Mouse (Mus musculus): ENCODE data around the gene Sost. TPM values are rescaled to one million over a fixed set of nuclear protein-coding genes. Genes with fewer than 3 reads are reported as not detected.

Gene Sost
- polyA plus RNA-seq (2015; fragmentation: Nextera tagmentation; extraction: Ambion mirVana) = 1.6 and 1.8 TPM in 2 replicates

DNA sequence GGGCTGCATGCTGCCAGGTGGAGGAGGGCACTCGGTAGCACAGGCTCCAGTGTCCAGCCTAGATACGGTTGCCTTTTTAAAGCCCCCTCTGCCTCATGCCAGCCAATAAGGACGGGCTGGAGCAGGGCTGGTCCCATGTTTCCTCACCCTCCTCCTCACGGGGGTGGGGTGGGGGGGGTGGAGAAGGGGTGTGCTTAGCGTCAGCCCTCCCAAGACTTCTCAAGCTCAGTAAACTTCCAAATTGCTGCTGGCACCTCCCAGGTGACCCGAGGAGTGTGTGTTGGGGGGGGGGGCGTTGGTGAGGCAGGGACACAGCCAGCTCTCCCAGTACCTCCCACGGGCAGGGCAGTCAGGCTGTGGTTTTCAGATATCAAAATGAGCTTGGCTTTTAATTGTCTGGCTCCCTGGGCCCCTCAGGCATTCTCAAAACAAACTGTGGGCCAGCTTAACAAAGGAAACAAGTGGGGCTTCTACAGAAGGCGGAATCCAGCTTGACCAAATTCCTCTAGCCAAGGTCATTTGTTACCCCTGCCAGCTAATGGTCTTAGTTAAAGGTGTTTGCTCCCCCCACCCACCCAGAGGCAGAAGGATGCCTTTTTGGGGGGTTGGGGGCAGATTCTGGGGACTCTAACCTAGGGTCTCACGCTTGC, at the start of gene Sost:
TSS of gene Sost (minus strand) at position 51 of the 650 bp plus-strand sequence.
- DNase-seq (ENCODE audit: low spot score) = peak; percentile 52
- H3K4me2 ChIP-seq (ENCODE audit: low read length) = peak within 1 kb of the TSS; percentile 34
- ATAC-seq (replicated peaks; ENCODE audit: low FRiP score, low read depth) = no peak
- no peak within 1 kb of the TSS for H3K27ac ChIP-seq
- H3K9ac ChIP-seq (ENCODE audit: low read depth, low read length) = no peak within 1 kb of the TSS
- H3K36me3 ChIP-seq (ENCODE audit: insufficient read depth, low read length) = no peaks in the 10 kb centered on the region
- no peak for TF ChIP-seq CTCF (IDR thresholded peaks at IDR 0.05; ENCODE audit: low read depth)
- 29% methylated on average over 10 of the region's 10 CpGs for WGBS
- no peaks in the 10 kb centered on the region for H3K9me3 ChIP-seq (replicated peaks; ENCODE audit: low read length)
- H3K27me3 ChIP-seq (ENCODE audit: insufficient read depth, low read length) = peaks cover 14% of the 10 kb centered on the region
- no peak within 1 kb of the TSS for H3K4me3 ChIP-seq (replicated peaks; ENCODE audit: low read depth, low read length)
- H3K4me1 ChIP-seq (replicated peaks; ENCODE audit: insufficient read depth, low read length) = peaks cover 32% of the 10 kb centered on the region

DNA sequence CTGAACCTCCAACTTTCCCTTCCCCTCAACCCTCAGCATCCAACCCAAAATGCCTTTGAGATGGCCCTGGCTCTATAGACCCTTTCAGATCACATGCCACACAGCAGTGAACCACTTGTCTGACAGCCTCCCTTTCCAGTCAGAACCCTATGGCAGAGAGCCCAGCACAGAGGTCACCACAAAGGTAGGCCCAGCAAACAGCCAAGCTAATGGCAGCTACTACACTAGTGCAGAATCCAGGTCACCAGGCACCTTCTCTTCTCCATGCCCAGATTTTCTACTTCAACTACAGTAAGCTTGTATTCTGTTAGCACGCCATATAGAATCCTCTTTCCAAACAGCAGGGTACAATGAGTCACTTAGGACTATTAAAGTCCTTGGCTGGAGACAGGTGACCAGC, 49.3 kb upstream of the Sost start:
- 100% methylated on average over 1 of the region's 1 CpGs for WGBS
- DNase-seq (ENCODE audit: low spot score) (no peak), ATAC-seq (replicated peaks; ENCODE audit: low FRiP score, low read depth) (no peak)
- no peaks in the 10 kb centered on the region for H3K4me1 ChIP-seq (replicated peaks; ENCODE audit: insufficient read depth, low read length)
- no peaks in the 10 kb centered on the region for H3K27me3 ChIP-seq (ENCODE audit: insufficient read depth, low read length)
- no peak overlapping the region for H3K4me3 ChIP-seq (replicated peaks; ENCODE audit: low read depth, low read length)
- H3K9ac ChIP-seq (ENCODE audit: low read depth, low read length) = no peak overlapping the region
- no peaks in the 10 kb centered on the region for H3K36me3 ChIP-seq (ENCODE audit: insufficient read depth, low read length)
- H3K4me2 ChIP-seq (ENCODE audit: low read length) = no peak overlapping the region
- no peak overlapping the region for H3K27ac ChIP-seq
- no peak for TF ChIP-seq CTCF (IDR thresholded peaks at IDR 0.05; ENCODE audit: low read depth)
- no peaks in the 10 kb centered on the region for H3K9me3 ChIP-seq (replicated peaks; ENCODE audit: low read length)

DNA sequence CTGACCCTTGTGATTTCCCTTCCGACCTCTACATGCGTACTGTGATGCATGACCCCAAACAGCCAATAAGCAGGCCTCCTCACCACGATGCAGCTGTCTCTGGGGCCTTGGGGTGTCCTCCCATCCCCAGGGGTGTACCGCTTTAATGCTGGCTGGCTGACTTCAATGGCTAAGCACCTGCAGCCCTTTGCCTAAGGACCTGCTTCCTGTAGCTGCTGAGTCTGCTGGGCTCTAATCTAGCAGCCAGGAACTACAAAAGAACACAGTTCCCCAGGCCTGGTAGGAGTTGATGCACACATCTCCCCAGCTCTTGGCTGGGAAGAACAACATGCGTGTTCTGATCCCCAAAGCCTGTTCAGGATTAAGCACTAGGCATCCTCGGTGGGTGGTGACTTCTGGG, 48.7 kb upstream of the Sost start:
- no peaks in the 10 kb centered on the region for H3K9me3 ChIP-seq (replicated peaks; ENCODE audit: low read length)
- H3K27me3 ChIP-seq (ENCODE audit: insufficient read depth, low read length) = no peaks in the 10 kb centered on the region
- no peak for TF ChIP-seq CTCF (IDR thresholded peaks at IDR 0.05; ENCODE audit: low read depth)
- no peak overlapping the region for H3K4me2 ChIP-seq (ENCODE audit: low read length)
- no peaks in the 10 kb centered on the region for H3K36me3 ChIP-seq (ENCODE audit: insufficient read depth, low read length)
- no peak overlapping the region for H3K27ac ChIP-seq
- no peaks in the 10 kb centered on the region for H3K4me1 ChIP-seq (replicated peaks; ENCODE audit: insufficient read depth, low read length)
- no peak overlapping the region for H3K9ac ChIP-seq (ENCODE audit: low read depth, low read length)
- no peak for DNase-seq (ENCODE audit: low spot score)
- 63% methylated on average over 6 of the region's 6 CpGs for WGBS
- ATAC-seq (replicated peaks; ENCODE audit: low FRiP score, low read depth) = no peak
- H3K4me3 ChIP-seq (replicated peaks; ENCODE audit: low read depth, low read length) = no peak overlapping the region

DNA sequence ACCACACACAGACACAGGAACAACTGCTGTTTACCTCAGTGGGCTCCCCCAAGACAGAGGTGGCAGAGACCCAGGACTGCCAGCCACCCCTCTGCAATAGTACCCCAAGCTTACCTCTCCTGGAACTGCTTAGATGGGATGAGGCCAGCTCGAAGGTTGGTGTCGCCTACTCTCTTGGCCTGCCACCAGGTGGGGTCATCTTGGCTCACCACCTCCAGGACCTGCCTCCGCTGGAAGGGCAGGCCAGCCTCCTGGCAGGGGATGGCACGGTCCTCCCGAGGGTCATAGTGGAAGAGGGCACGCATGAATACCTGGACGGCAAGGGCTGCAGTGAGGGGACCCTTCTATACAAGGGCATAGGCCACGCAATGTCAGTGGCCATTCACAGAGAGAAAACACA, 46.4 kb upstream of the Sost start:
- no peak overlapping the region for H3K9ac ChIP-seq (ENCODE audit: low read depth, low read length)
- H3K9me3 ChIP-seq (replicated peaks; ENCODE audit: low read length) = no peaks in the 10 kb centered on the region
- ATAC-seq (replicated peaks; ENCODE audit: low FRiP score, low read depth) = no peak
- no peaks in the 10 kb centered on the region for H3K36me3 ChIP-seq (ENCODE audit: insufficient read depth, low read length)
- WGBS = 70% methylated on average over 8 of the region's 8 CpGs
- no peaks in the 10 kb centered on the region for H3K4me1 ChIP-seq (replicated peaks; ENCODE audit: insufficient read depth, low read length)
- no peak overlapping the region for H3K27ac ChIP-seq
- TF ChIP-seq CTCF (IDR thresholded peaks at IDR 0.05; ENCODE audit: low read depth) = peak; percentile 18; the same call in 1 of the 2 replicates
- no peak overlapping the region for H3K4me2 ChIP-seq (ENCODE audit: low read length)
- DNase-seq (ENCODE audit: low spot score) = no peak
- H3K4me3 ChIP-seq (replicated peaks; ENCODE audit: low read depth, low read length) = no peak overlapping the region
- no peaks in the 10 kb centered on the region for H3K27me3 ChIP-seq (ENCODE audit: insufficient read depth, low read length)

DNA sequence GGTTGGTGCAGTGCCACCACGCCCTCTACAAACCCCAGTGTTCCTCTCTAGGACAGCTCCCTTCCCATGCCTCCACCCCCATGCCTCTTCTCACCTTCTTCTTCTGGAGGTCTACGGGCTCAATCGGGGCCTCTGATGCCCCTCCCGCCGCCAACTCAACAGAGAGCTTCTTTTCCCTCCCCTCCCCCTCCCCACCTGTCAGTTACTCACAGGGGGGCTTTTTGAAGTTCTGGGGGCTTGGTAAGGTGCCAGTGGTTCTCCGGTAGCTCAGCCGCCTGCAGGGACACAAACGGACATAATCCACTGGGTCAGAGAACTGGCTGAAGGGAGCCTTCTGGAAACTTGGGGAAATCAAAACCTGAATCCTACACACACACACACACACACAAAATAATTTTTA, 44.7 kb upstream of the Sost start:
- H3K9ac ChIP-seq (ENCODE audit: low read depth, low read length) = no peak overlapping the region
- WGBS = 86% methylated on average over 8 of the region's 8 CpGs
- no peak for ATAC-seq (replicated peaks; ENCODE audit: low FRiP score, low read depth)

DNA sequence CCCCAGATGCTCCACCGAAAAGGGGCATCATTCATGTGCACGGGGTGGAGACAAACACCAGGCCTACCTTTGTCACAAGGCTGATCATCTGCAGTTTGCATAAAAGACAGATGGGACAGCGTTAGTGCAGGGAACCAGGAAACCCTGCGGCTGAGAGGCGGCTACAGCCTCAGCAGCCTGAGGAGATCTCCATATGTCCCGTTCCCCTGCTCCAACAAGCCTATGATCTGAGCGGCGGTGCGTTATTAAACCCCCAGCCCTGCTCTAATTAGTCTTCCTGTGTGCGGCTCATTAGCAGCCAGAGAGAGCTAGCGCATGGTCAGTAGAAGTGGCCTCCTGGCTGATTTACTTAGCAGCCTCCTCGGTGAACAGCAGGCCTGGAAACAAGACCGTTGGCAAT, 43.3 kb upstream of the Sost start:
- no peak overlapping the region for H3K4me3 ChIP-seq (replicated peaks; ENCODE audit: low read depth, low read length)
- ATAC-seq (replicated peaks; ENCODE audit: low FRiP score, low read depth) (no peak), DNase-seq (ENCODE audit: low spot score) (no peak)
- H3K4me1 ChIP-seq (replicated peaks; ENCODE audit: insufficient read depth, low read length) = no peaks in the 10 kb centered on the region
- no peaks in the 10 kb centered on the region for H3K27me3 ChIP-seq (ENCODE audit: insufficient read depth, low read length)
- 55% methylated on average over 13 of the region's 13 CpGs for WGBS
- H3K9me3 ChIP-seq (replicated peaks; ENCODE audit: low read length) = no peaks in the 10 kb centered on the region
- no peaks in the 10 kb centered on the region for H3K36me3 ChIP-seq (ENCODE audit: insufficient read depth, low read length)
- no peak overlapping the region for H3K9ac ChIP-seq (ENCODE audit: low read depth, low read length)
- no peak for TF ChIP-seq CTCF (IDR thresholded peaks at IDR 0.05; ENCODE audit: low read depth)
- no peak overlapping the region for H3K4me2 ChIP-seq (ENCODE audit: low read length)
- no peak overlapping the region for H3K27ac ChIP-seq

More for the DNA sequence above, 44.7 kb upstream of the Sost start:
- Histone ChIP-seq H3K9me3 (replicated peaks; ENCODE audit: low read length) (no peaks in the 10 kb centered on the region), H3K27ac (no peak overlapping the region), H3K4me3 (replicated peaks; ENCODE audit: low read depth, low read length) (no peak overlapping the region), H3K27me3 (ENCODE audit: insufficient read depth, low read length) (no peaks in the 10 kb centered on the region), H3K4me2 (ENCODE audit: low read length) (no peak overlapping the region), H3K36me3 (ENCODE audit: insufficient read depth, low read length) (no peaks in the 10 kb centered on the region), H3K4me1 (replicated peaks; ENCODE audit: insufficient read depth, low read length) (no peaks in the 10 kb centered on the region)
- DNase-seq (ENCODE audit: low spot score) = no peak
- no peak for TF ChIP-seq CTCF (IDR thresholded peaks at IDR 0.05; ENCODE audit: low read depth)

Measured in kidney, postnatal 0 days (tissue).